Mouse (Mus musculus) thymus, adult 2 months (tissue): ENCODE results near the gene Slc52a3.

ENCODE experiments used
- CTCF ChIP-seq: fragments of 200-500 bp; IDR thresholded peaks from 2 replicates; pipeline ENCODE4 v1.5.1; 2012; ENCODE audit warnings: mild to moderate bottlenecking, control low read depth, low read length, moderate library complexity, borderline replicate concordance; ENCODE audit not compliant: control insufficient read depth, poor library complexity, insufficient read depth; ENCODE audit errors: extremely low read depth
- POLR2A ChIP-seq: fragments of 200-500 bp; IDR thresholded peaks from 2 replicates; pipeline ENCODE4 v1.6.1; 2012; ENCODE audit warnings: mild to moderate bottlenecking, low read length, control low read depth, moderate library complexity; ENCODE audit not compliant: control insufficient read depth, poor library complexity, insufficient read depth; ENCODE audit errors: extremely low read depth

- no peak for TF ChIP-seq CTCF
- TF ChIP-seq POLR2A: no peak
These were observed 15.0 kb upstream of the Slc52a3 start for GRCm38 (mm10) chr2:151981268-151981667.
